Mouse (Mus musculus) layer of hippocampus, adult 2 months (tissue): ENCODE results near the gene Armc10. TPM values are rescaled to one million over a fixed set of nuclear protein-coding genes. Genes with fewer than 3 reads are reported as not detected.

Experiments used
- DNase-seq, 2 experiments: peaks; one replicate each; pipeline ENCODE4 v3.0.0; 2022; ENCODE audit warnings: low spot score in 2 of 2
- H3K27ac ChIP-seq: fragments of 200-600 bp; 2 replicates; pipeline ENCODE4 v1.8.1; 2022
- H3K4me3 ChIP-seq: fragments of 200-600 bp; 2 replicates; pipeline ENCODE4 v1.8.1; 2022; ENCODE audit warnings: mild to moderate bottlenecking
- CTCF ChIP-seq: fragments of 200-600 bp; conservative IDR thresholded peaks from 2 replicates; pipeline ENCODE4 v1.8.1; 2022; ENCODE audit warnings: antibody characterized with exemption, mild to moderate bottlenecking, moderate library complexity
- total RNA-seq, 2 experiments: library from RNA; stranded (reverse); gene quantifications; 2 replicates each; pipeline ENCODE4 v1.2.3; 2021

Gene Armc10
- total RNA-seq, 2 experiments from 2014 or later, result 20.6 to 23.3 TPM

GRCm38 (mm10) chr5:21646133-21646491, 499 bp downstream of the Armc10 start:
- TF ChIP-seq CTCF, result no peak
- Histone ChIP-seq H3K4me3 (peak overlapping the region; percentile 88), H3K27ac (peak overlapping the region; percentile 91)
- DNase-seq, result no peak

DNA sequence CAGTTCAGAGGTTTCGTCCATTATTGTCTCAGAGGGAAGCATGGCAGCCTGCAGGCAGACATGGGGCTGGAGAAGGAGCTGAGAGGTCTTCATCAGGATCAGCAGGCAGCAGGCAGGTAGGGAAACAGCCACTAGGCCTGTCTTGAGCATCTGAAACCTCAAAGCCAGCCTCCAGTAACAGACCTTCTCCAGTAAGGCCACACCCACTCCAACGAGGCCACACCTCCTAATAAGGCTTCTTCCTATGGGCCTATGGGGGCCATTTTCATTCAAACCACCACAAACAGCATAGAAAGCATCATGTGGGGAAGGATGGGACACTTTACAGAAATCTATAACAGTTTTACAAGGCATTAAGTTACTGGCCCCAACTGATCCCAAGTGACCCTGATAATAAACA, 5.1 kb downstream of the Armc10 start:
- Histone ChIP-seq H3K27ac (no peak overlapping the region), H3K4me3 (no peak overlapping the region)
- no peak for TF ChIP-seq CTCF
- no peak for DNase-seq

GRCm38 (mm10) chr5:21651885-21652612, 6.4 kb downstream of the Armc10 start:
- Histone ChIP-seq H3K4me3 (no peak overlapping the region), H3K27ac (no peak overlapping the region)
- TF ChIP-seq CTCF, result no peak

GRCm38 (mm10) chr5:21656912-21657311, 11.3 kb downstream of the Armc10 start:
- H3K27ac ChIP-seq, result no peak overlapping the region
- no peak overlapping the region for H3K4me3 ChIP-seq
- no peak for TF ChIP-seq CTCF
- DNase-seq, result no peak

More at GRCm38 (mm10) chr5:21651885-21652612, 6.4 kb downstream of the Armc10 start:
- no peak for DNase-seq

GRCm38 (mm10) chr5:21658038-21658437, 12.4 kb downstream of the Armc10 start:
- DNase-seq, result no peak
- no peak for TF ChIP-seq CTCF
- H3K27ac ChIP-seq, result peak overlapping the region; percentile 43; the same call in 1 of the 2 replicates
- H3K4me3 ChIP-seq, result no peak overlapping the region

GRCm38 (mm10) chr5:21658623-21659395, 13.2 kb downstream of the Armc10 start:
- H3K27ac ChIP-seq, result peak overlapping the region; percentile 78

DNA sequence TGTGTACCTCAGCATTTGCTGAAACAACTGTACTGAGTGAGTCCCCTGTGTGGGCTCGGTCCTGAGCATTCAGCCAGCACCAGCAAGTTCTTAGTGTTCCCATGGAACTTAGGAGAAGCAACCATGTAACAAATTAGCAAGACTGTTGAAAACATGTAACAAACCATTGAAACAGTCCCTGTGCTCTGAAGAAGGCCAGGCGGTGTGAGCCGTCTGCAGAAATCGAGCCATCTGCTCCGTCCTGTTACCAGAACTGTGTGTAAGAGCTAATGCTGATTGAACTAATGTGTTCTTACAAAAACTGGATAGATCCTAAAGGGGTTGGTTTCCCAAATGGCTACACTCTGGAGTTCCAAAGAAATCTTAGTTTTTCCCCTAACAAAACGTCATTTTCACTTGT, 15.2 kb downstream of the Armc10 start:
- H3K4me3 ChIP-seq, result no peak overlapping the region
- peak in 1 of 2 experiments; percentile 50 for DNase-seq
- peak overlapping the region; percentile 78 for H3K27ac ChIP-seq
- no peak for TF ChIP-seq CTCF

More at GRCm38 (mm10) chr5:21658623-21659395, 13.2 kb downstream of the Armc10 start:
- no peak overlapping the region for H3K4me3 ChIP-seq
- peak; percentile 95 for TF ChIP-seq CTCF
- peak; percentile 72 to 87 for DNase-seq

DNA sequence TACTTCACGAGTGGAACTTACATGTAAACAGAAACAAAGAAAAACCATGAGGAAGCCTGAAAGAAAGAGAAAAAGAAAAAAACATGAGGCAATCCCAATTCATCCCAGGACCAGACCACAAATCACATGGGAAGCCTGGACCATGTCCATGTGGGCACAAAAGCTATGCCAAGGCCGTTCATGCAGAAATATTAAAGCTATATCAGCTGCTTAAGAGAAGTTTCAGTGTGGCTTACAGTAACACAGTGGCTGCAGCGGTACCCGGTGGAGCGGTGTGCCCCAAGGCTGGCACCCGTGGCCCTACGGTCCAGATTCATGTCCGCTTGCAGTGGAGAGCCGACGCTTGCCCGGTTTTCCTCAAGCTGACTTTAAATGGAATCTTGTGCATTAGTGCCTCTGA, 17.5 kb downstream of the Armc10 start:
- no peak for DNase-seq
- TF ChIP-seq CTCF, result no peak
- Histone ChIP-seq H3K27ac (no peak overlapping the region; the same call in 1 of the 2 replicates), H3K4me3 (no peak overlapping the region)

DNA sequence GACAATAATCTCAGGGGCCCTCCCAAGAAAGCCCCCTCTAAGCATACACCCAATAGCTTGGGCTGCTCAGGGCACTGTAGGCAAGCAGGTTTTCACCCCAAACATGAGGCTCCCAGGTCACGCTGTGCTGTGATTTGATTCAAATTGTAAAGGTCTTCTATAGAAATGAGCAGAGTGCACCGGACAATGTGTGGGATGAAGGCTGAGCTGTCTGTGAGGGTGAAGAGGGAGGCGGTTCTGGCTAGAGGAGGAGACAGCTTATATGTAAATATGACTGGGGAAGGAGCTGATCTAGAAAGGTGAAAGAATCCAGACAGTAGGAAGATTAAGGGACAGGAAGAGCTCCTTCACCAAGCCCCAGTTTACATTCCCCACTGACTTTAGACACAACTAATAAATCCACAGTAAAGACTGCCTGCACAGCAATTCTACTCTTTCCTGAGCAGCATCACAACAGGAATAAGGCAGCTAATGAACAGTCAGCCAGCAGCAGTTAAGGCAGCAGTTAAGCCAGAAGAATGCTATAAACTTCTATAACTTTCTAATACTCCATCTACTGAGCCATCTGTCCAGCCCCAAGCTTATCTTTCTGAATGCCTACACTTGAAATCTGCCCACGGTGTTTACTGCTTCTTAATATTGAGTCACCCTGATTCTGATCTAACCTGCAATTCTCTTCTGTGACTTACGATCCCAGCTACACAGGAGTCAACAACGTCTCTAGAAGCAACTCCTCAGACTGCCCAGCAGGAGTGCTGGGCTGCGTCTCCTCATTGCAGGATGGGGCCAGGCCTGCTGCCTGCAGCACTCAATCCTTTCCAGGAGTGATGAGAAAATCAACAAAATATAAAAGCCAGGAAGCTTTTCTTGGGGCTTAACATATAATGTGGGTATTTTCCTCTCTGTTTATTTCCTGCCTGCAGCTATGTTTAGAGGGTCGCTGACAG, 21.9 kb downstream of the Armc10 start:
- DNase-seq, result no peak
- TF ChIP-seq CTCF, result peak; percentile 51
- no peak overlapping the region for H3K4me3 ChIP-seq
- H3K27ac ChIP-seq, result peak overlapping the region; percentile 18

GRCm38 (mm10) chr5:21669307-21669706, 23.7 kb downstream of the Armc10 start:
- Histone ChIP-seq H3K27ac (no peak overlapping the region), H3K4me3 (no peak overlapping the region)
- TF ChIP-seq CTCF, result peak; percentile 44
- no peak for DNase-seq

- no peak for TF ChIP-seq CTCF
- no peak for DNase-seq
- Histone ChIP-seq H3K4me3 (peak overlapping the region; percentile 40), H3K27ac (peak overlapping the region; percentile 78)
Observed at GRCm38 (mm10) chr5:21672812-21673635, 27.4 kb downstream of the Armc10 start.

DNA sequence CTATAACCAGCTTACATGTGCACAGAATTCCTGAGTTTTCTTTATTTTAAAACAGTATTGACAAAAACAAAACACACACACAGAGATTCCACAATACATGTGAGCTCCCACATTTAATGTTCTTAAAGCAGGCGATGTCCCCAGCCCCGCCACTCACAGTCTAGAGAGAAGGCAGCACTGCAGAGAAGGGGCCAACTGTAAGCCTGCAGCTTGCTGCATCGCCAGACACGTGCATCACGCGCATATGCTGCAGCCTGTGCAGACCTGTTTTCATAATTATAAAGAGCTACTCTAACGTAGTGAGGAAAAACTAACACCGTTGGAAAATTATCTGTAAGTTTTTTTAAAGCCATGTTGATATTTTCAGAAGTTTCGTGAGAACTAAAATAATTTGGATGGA, 28.1 kb downstream of the Armc10 start:
- H3K4me3 ChIP-seq, result no peak overlapping the region; the same call in 1 of the 2 replicates
- peak overlapping the region; percentile 78 for H3K27ac ChIP-seq
- no peak for DNase-seq
- TF ChIP-seq CTCF, result no peak
